ENCODE assay signal across 35 mouse cellular contexts in the genomic region with DNA sequence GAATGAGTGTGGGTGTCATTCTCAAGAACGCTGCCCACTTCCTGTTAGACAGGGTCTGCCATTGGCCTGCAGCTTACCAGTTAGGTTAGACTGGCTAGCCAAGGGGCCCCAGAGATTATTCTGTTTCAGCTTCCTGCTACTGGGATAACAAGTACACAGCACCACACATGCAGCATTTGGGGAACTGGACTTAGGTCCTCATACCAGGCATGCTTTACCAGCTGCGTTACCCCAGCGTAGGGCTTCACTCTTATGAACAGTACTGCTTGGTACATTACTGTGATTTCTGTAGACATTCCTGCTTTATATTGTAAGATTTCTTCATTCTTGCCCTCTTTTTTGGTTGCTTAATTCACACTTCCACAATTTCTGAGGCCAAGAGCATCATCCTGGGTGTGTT. TPM values are rescaled to one million over a fixed set of nuclear protein-coding genes. Genes with fewer than 3 reads are reported as not detected.
"Had no signal": no experiment of that assay in that cellular context is flagged by ENCODE, and none has a peak within 500 bp of the region (broad histone marks: within the 10 kb centered on the region; RNA-seq: fewer than 3 reads in every experiment).

No protein-coding gene starts in this region.

- H3K4me1 ChIP-seq: heart, embryonic 13.5 days; heart, embryonic 15.5 days; hindbrain, embryonic 13.5 days; hindbrain, embryonic 15.5 days; intestine, embryonic 15.5 days; limb, embryonic 15.5 days had no signal

- H3K27ac ChIP-seq: heart, adult 2 months; heart, embryonic 13.5 days; heart, embryonic 15.5 days; hindbrain, embryonic 13.5 days; hindbrain, embryonic 15.5 days; intestine, embryonic 15.5 days; kidney, postnatal 0 days; limb, embryonic 13.5 days; limb, embryonic 15.5 days had no signal

- DNase-seq: gastrocnemius, postnatal 25 days; heart, adult 11 months; heart, adult 2 months; heart, postnatal 14 days; heart, postnatal 36 days; kidney, adult 18-20 months; kidney, adult 8-10 months; kidney, postnatal 14 days; kidney, postnatal 36 days; layer of hippocampus, adult 9-11 months; layer of hippocampus, postnatal 36 days; left cerebral cortex, postnatal 4 days had no signal

- H3K4me3 ChIP-seq: heart, adult 2 months; heart, embryonic 13.5 days; heart, embryonic 15.5 days; hindbrain, embryonic 13.5 days; hindbrain, embryonic 15.5 days; intestine, embryonic 15.5 days; limb, embryonic 13.5 days; limb, embryonic 15.5 days had no signal

- ATAC-seq: inflammation-experienced regulatory T-cells, adult 6 months; intestine, embryonic 15.5 days; intestine, postnatal 0 days had no signal

RNA-seq across cellular contexts. Expression of gene Gm5447, which starts 43.5 kb away (rescaled TPM):
- total RNA-seq: gastrocnemius, adult 18-20 months; gastrocnemius, postnatal 25 days; gastrocnemius, postnatal 4 days; heart, adult 2 months; heart, postnatal 14 days; heart, postnatal 36 days; hematopoietic stem cell, adult 5-6 weeks; layer of hippocampus, adult 18-20 months; layer of hippocampus, postnatal 36 days; left cerebral cortex, adult 18-20 months; left cerebral cortex, adult 8-10 months; left cerebral cortex, postnatal 25 days had no signal
- polyA plus RNA-seq: heart, adult 2 months; heart, embryonic 11.5 days; heart, embryonic 13.5 days; heart, postnatal 0 days; hindbrain, embryonic 11.5 days; inflammation-experienced regulatory T-cells, adult 6 months; intestine, postnatal 0 days; large intestine, adult 2 months; limb, embryonic 11.5 days; limb, embryonic 13.5 days; liver, adult 2 months had no signal
